Mouse (Mus musculus) MEL (cell line): ENCODE measurements at regions not wholly inside any gene's neighbourhood (a gene's known extent, or its start where the extent isn't known, plus 50 kb on each side); places are given as distances from the start of the nearest gene placed in this dataset.

Experiments
- DNase-seq: peaks from one replicate; pipeline ENCODE4 v3.0.0; 2011; ENCODE audit warnings: low read depth, low spot score
- H3K27ac ChIP-seq: 2 replicates; pipeline ENCODE4 v1.5.1; 2012; ENCODE audit warnings: low read depth, mild to moderate bottlenecking, control low read depth, low read length, moderate library complexity; ENCODE audit not compliant: control insufficient read depth
- H3K27me3 ChIP-seq, 2 experiments: fragments of 150-350 bp in 1 of 2; sonication (generic) in 1 of 2; 2 replicates each; pipeline ENCODE4 v1.6.1; 2012; ENCODE audit warnings: low read length in 2 of 2, mild to moderate bottlenecking in 2 of 2, improper control_type of control experiment in 1 of 2, moderate library complexity in 1 of 2; ENCODE audit not compliant: insufficient read depth in 2 of 2, control insufficient read depth in 1 of 2
- H3K36me3 ChIP-seq, 2 experiments: 2 replicates each; pipeline ENCODE4 v1.6.1; 2012 to 2014; ENCODE audit warnings: low read length in 2 of 2, improper control_type of control experiment in 1 of 2, inconsistent platforms in 1 of 2, mild to moderate bottlenecking in 1 of 2; ENCODE audit not compliant: insufficient read depth in 2 of 2, control insufficient read depth in 1 of 2
- H3K4me1 ChIP-seq, 2 experiments: fragments of 150-350 bp in 1 of 2; sonication (generic) in 1 of 2; 2 replicates each; pipeline ENCODE4 v1.6.1; 2012; ENCODE audit warnings: low read length in 2 of 2, improper control_type of control experiment in 1 of 2, mild to moderate bottlenecking in 1 of 2; ENCODE audit not compliant: insufficient read depth in 2 of 2, control insufficient read depth in 1 of 2
- H3K4me3 ChIP-seq, 2 experiments: fragments of 150-350 bp in 1 of 2; sonication (generic) in 1 of 2; 2 replicates each; pipeline ENCODE4 v1.5.1; 2012; ENCODE audit warnings: low read depth in 2 of 2, low read length in 2 of 2, mild to moderate bottlenecking in 2 of 2, moderate library complexity in 2 of 2, control low read depth in 1 of 2, improper control_type of control experiment in 1 of 2; ENCODE audit not compliant: control insufficient read depth in 1 of 2, insufficient read depth in 1 of 2
- H3K79me2 ChIP-seq: 2 replicates; pipeline ENCODE4 v1.6.1; 2012; ENCODE audit warnings: mild to moderate bottlenecking, low read length, moderate library complexity; ENCODE audit not compliant: control insufficient read depth, poor library complexity, insufficient read depth
- H3K9ac ChIP-seq: 2 replicates; pipeline ENCODE4 v1.6.1; 2012; ENCODE audit warnings: low read depth, mild to moderate bottlenecking, control low read depth, low read length, moderate library complexity; ENCODE audit not compliant: control insufficient read depth, poor library complexity, severe bottlenecking
- H3K9me3 ChIP-seq: fragments of 150-350 bp; sonication (generic); replicated peaks from 2 replicates; pipeline ENCODE4 v1.6.1; 2012; ENCODE audit warnings: mild to moderate bottlenecking, low read length, improper control_type of control experiment, moderate library complexity; ENCODE audit not compliant: insufficient read depth
- CHD1 ChIP-seq: IDR thresholded peaks from 2 replicates; pipeline ENCODE4 v1.6.1; 2012; ENCODE audit warnings: low read depth, mild to moderate bottlenecking, inconsistent platforms, low read length, improper control_type of control experiment
- CHD2 ChIP-seq: IDR thresholded peaks from 2 replicates; pipeline ENCODE4 v1.6.1; 2011; ENCODE audit warnings: low read length, improper control_type of control experiment
- EP300 ChIP-seq, 2 experiments: IDR thresholded peaks; 2 replicates each; pipeline ENCODE4 v1.6.1; 2011; ENCODE audit warnings: improper control_type of control experiment in 2 of 2, low read length in 2 of 2, low read depth in 1 of 2, mild to moderate bottlenecking in 1 of 2
- ETS1 ChIP-seq: IDR thresholded peaks from 2 replicates; pipeline ENCODE4 v1.6.1; 2012; ENCODE audit warnings: low read depth, mild to moderate bottlenecking, inconsistent platforms, low read length, improper control_type of control experiment, moderate library complexity
- GATA1 ChIP-seq: IDR thresholded peaks from 2 replicates; pipeline ENCODE4 v1.6.1; 2011; ENCODE audit warnings: low read depth, low read length, improper control_type of control experiment
- HCFC1 ChIP-seq: IDR thresholded peaks from 2 replicates; pipeline ENCODE4 v1.6.1; 2012; ENCODE audit warnings: low read depth, mild to moderate bottlenecking, inconsistent platforms, low read length, improper control_type of control experiment, moderate library complexity
- KAT2A ChIP-seq: conservative IDR thresholded peaks from 2 replicates; pipeline ENCODE4 v1.6.1; 2012; ENCODE audit warnings: low read depth, low read length, improper control_type of control experiment, inconsistent platforms
- MAFK ChIP-seq: IDR thresholded peaks from 2 replicates; pipeline ENCODE4 v1.6.1; 2011; ENCODE audit warnings: low read depth, mild to moderate bottlenecking, low read length, improper control_type of control experiment, borderline replicate concordance
- MAX ChIP-seq: IDR thresholded peaks from 2 replicates; pipeline ENCODE4 v1.6.1; 2011; ENCODE audit warnings: low read length, improper control_type of control experiment
- MAZ ChIP-seq: IDR thresholded peaks from 2 replicates; pipeline ENCODE4 v1.6.1; 2012; ENCODE audit warnings: low read depth, mild to moderate bottlenecking, inconsistent platforms, low read length, improper control_type of control experiment
- MXI1 ChIP-seq: IDR thresholded peaks from 2 replicates; pipeline ENCODE4 v1.6.1; 2011; ENCODE audit warnings: mild to moderate bottlenecking, low read depth, low read length, improper control_type of control experiment
- MYC ChIP-seq: IDR thresholded peaks from 2 replicates; pipeline ENCODE4 v1.6.1; 2011; ENCODE audit warnings: low read depth, mild to moderate bottlenecking, low read length, improper control_type of control experiment, moderate library complexity
- POLR2AphosphoS5 ChIP-seq: IDR thresholded peaks from 2 replicates; pipeline ENCODE4 v1.6.1; 2012; ENCODE audit warnings: low read depth, borderline replicate concordance, mild to moderate bottlenecking, inconsistent platforms, low read length, moderate library complexity, mixed read lengths
- RCOR1 ChIP-seq: IDR thresholded peaks from 2 replicates; pipeline ENCODE4 v1.6.1; 2012; ENCODE audit warnings: low read depth, mild to moderate bottlenecking, inconsistent platforms, low read length, improper control_type of control experiment
- SMC3 ChIP-seq: IDR thresholded peaks from 2 replicates; pipeline ENCODE4 v1.6.1; 2011; ENCODE audit warnings: low read depth, low read length, improper control_type of control experiment
- TAL1 ChIP-seq: IDR thresholded peaks from 2 replicates; pipeline ENCODE4 v1.6.1; 2012; ENCODE audit warnings: mild to moderate bottlenecking, inconsistent platforms, low read length, moderate library complexity, mixed read lengths
- TCF12 ChIP-seq: IDR thresholded peaks from 2 replicates; pipeline ENCODE4 v1.6.1; 2014; ENCODE audit warnings: low read depth, mild to moderate bottlenecking, inconsistent platforms, low read length, improper control_type of control experiment, moderate library complexity
- UBTF ChIP-seq: IDR thresholded peaks from 2 replicates; pipeline ENCODE4 v1.6.1; 2012; ENCODE audit warnings: low read depth, mild to moderate bottlenecking, inconsistent platforms, low read length, improper control_type of control experiment, moderate library complexity, borderline replicate concordance; ENCODE audit not compliant: insufficient read depth
- USF1 ChIP-seq: IDR thresholded peaks from 2 replicates; pipeline ENCODE4 v1.6.1; 2014; ENCODE audit warnings: low read depth, mild to moderate bottlenecking, inconsistent platforms, low read length, improper control_type of control experiment, moderate library complexity
- ZKSCAN1 ChIP-seq: IDR thresholded peaks from 2 replicates; pipeline ENCODE4 v1.6.1; 2012; ENCODE audit warnings: low read depth, mild to moderate bottlenecking, inconsistent platforms, low read length, improper control_type of control experiment, moderate library complexity
- ZMIZ1 ChIP-seq: IDR thresholded peaks from 2 replicates; pipeline ENCODE4 v1.6.1; 2012; ENCODE audit warnings: low read depth, mild to moderate bottlenecking, inconsistent platforms, low read length, improper control_type of control experiment, moderate library complexity

GRCm38 (mm10) chr12:65425440-65425839, 200.1 kb downstream of the Wdr20rt start:
- Histone ChIP-seq H3K9me3 (no peaks in the 10 kb centered on the region), H3K4me1 (peaks cover 3 to 17% of the 10 kb centered on the region in 2 experiments), H3K79me2 (no peaks in the 10 kb centered on the region), H3K36me3 (peaks cover 0 to 29% of the 10 kb centered on the region in 2 experiments; a peak in 2 of 4 replicates), H3K27me3 (no peaks in the 10 kb centered on the region), H3K9ac (no peak overlapping the region; the same call in 1 of the 2 replicates), H3K4me3 (no peak overlapping the region), H3K27ac (peak overlapping the region; percentile 57)
- DNase-seq, result peak; percentile 70
- peak; percentile 42 for TF ChIP-seq TAL1
- TF ChIP-seq SMC3, result 0 out of 2 replicates have a peak, but pooled peaks have one; percentile 12
- peak; percentile 25; the same call in 1 of the 2 replicates for TF ChIP-seq MXI1
- no peak for TF ChIP-seq MAZ
- TF ChIP-seq ZKSCAN1, result no peak
- TF ChIP-seq CHD2, result no peak
- no peak for TF ChIP-seq KAT2A
- TF ChIP-seq GATA1, result peak; percentile 80
- TF ChIP-seq TCF12, result peak; percentile 79
- TF ChIP-seq EP300 (IDR thresholded peaks at IDR 0.05; ENCODE audit: low read depth in 1 of 2, low read length in 2 of 2), result peak; percentile 86
- no peak for TF ChIP-seq HCFC1
- TF ChIP-seq ETS1, result peak; percentile 51
- peak; percentile 74 for TF ChIP-seq RCOR1

- TF ChIP-seq UBTF (no peak), CHD1 (no peak), USF1 (no peak), SMC3 (no peak), MYC (no peak), GATA1 (no peak), ZKSCAN1 (no peak), POLR2AphosphoS5 (no peak), MAFK (no peak), MAX (no peak), ZMIZ1 (no peak), CHD2 (no peak)
- H3K4me1 ChIP-seq, result peaks cover 3 to 17% of the 10 kb centered on the region in 2 experiments
- H3K4me3 ChIP-seq, result no peak overlapping the region
These were observed 201.6 kb downstream of the Wdr20rt start for GRCm38 (mm10) chr12:65426884-65427283.

More at GRCm38 (mm10) chr12:65426884-65427283, 201.6 kb downstream of the Wdr20rt start:
- H3K36me3 ChIP-seq, result peaks cover 0 to 29% of the 10 kb centered on the region in 2 experiments; a peak in 2 of 4 replicates
- H3K27ac ChIP-seq, result no peak overlapping the region; the same call in 1 of the 2 replicates
- no peak for DNase-seq
- H3K9ac ChIP-seq, result no peak overlapping the region
- H3K9me3 ChIP-seq, result no peaks in the 10 kb centered on the region
- H3K79me2 ChIP-seq, result no peaks in the 10 kb centered on the region
- no peaks in the 10 kb centered on the region for H3K27me3 ChIP-seq
